Mouse (Mus musculus) limb, embryonic 13.5 days (tissue): ENCODE results near the gene Aicda. TPM values are rescaled to one million over a fixed set of nuclear protein-coding genes. Genes with fewer than 3 reads are reported as not detected.
A peak's percentile ranks its signal among the peaks of the same experiment; 100 is the strongest.
"Not testable (repeated sequence)": the region's sequence is repeated elsewhere in the genome, so short reads cannot be mapped to it uniquely, and the experiment has no call there.

Experiments
- ATAC-seq: fragments of 200-750 bp; cut with Nextera tagmentation; 2 replicates; pipeline ENCODE4 v1.8.0; 2017; ENCODE audit warnings: low read depth, moderate number of reproducible peaks, moderate TSS enrichment; ENCODE audit not compliant: low FRiP score
- H3K27ac ChIP-seq: fragments of 300-500 bp; sonication (generic); 2 replicates; pipeline ENCODE4 v1.5.1; 2015; ENCODE audit warnings: inconsistent platforms, mild to moderate bottlenecking, moderate library complexity
- H3K27me3 ChIP-seq: fragments of 300-500 bp; sonication (generic); 2 replicates; pipeline ENCODE4 v1.6.1; 2015; ENCODE audit warnings: mild to moderate bottlenecking, inconsistent platforms
- H3K36me3 ChIP-seq: fragments of 300-500 bp; sonication (generic); 2 replicates; pipeline ENCODE4 v1.6.1; 2015; ENCODE audit warnings: inconsistent platforms, mild to moderate bottlenecking, moderate library complexity
- H3K4me1 ChIP-seq: fragments of 300-500 bp; sonication (generic); 2 replicates; pipeline ENCODE4 v1.6.1; 2015; ENCODE audit warnings: inconsistent platforms
- H3K4me2 ChIP-seq: fragments of 300-500 bp; sonication (generic); replicated peaks from 2 replicates; pipeline ENCODE4 v1.6.1; 2015; ENCODE audit warnings: inconsistent platforms, mild to moderate bottlenecking, moderate library complexity
- H3K4me3 ChIP-seq: fragments of 300-500 bp; sonication (generic); 2 replicates; pipeline ENCODE4 v1.5.1; 2015; ENCODE audit warnings: moderate library complexity, mild to moderate bottlenecking, inconsistent platforms
- H3K9ac ChIP-seq: fragments of 300-500 bp; sonication (generic); 2 replicates; pipeline ENCODE4 v1.6.1; 2015; ENCODE audit warnings: mild to moderate bottlenecking, inconsistent platforms
- H3K9me3 ChIP-seq: fragments of 300-500 bp; sonication (generic); 2 replicates; pipeline ENCODE4 v1.6.1; 2016; ENCODE audit warnings: inconsistent platforms
- WGBS: fragments of 180-500 bp; shearing (Covaris S2); methylation state at CpG from one replicate; pipeline ENCODE4 v1.1.7; 2015; 5-methylcytosine and 5-hydroxymethylcytosine counted together
- polyA plus RNA-seq: library from polyadenylated mRNA; unstranded; fragments of >200 nt; fragmentation: Nextera tagmentation; extraction: Ambion mirVana; gene quantifications from 2 replicates; pipeline ENCODE4 v1.2.1, GENCODE M21; 2015

Aicda gene
- polyA plus RNA-seq: 0.32 and 0.43 TPM in 2 replicates

- Histone ChIP-seq H3K4me3 (no peak within 1 kb of the TSS), H3K4me2 (no peak within 1 kb of the TSS), H3K4me1 (no peaks in the 10 kb centered on the region), H3K27ac (no peak within 1 kb of the TSS), H3K9me3 (no peaks in the 10 kb centered on the region), H3K27me3 (peaks cover 12% of the 10 kb centered on the region), H3K9ac (no peak within 1 kb of the TSS), H3K36me3 (no peaks in the 10 kb centered on the region)
- WGBS: 61% methylated on average over 9 of the region's 9 CpGs
- ATAC-seq: no peak
Measured at GRCm38 (mm10) chr6:122553606-122554005, at the start of gene Aicda. Gene Aicda, plus strand, starts transcription at chr6:122553801.

GRCm38 (mm10) chr6:122505041-122505440 is 48.6 kb upstream of the Aicda start:
- Histone ChIP-seq H3K27me3 (no peaks in the 10 kb centered on the region), H3K36me3 (no peaks in the 10 kb centered on the region), H3K4me3 (no peak overlapping the region), H3K9ac (no peak overlapping the region), H3K4me1 (peaks cover 7% of the 10 kb centered on the region), H3K9me3 (no peaks in the 10 kb centered on the region), H3K4me2 (no peak overlapping the region), H3K27ac (no peak overlapping the region)
- 33% methylated on average over 4 of the region's 4 CpGs for WGBS
- ATAC-seq: no peak

GRCm38 (mm10) chr6:122505545-122505944 is 48.1 kb upstream of the Aicda start, which contains the start of gene Mfap5:
Gene Mfap5, plus strand, starts transcription at chr6:122505845.
- Histone ChIP-seq H3K4me2 (no peak within 1 kb of the TSS), H3K4me1 (peaks cover 7% of the 10 kb centered on the region), H3K4me3 (no peak within 1 kb of the TSS), H3K9me3 (no peaks in the 10 kb centered on the region), H3K36me3 (no peaks in the 10 kb centered on the region), H3K27me3 (no peaks in the 10 kb centered on the region), H3K9ac (no peak within 1 kb of the TSS), H3K27ac (no peak within 1 kb of the TSS)
- no peak for ATAC-seq
- WGBS: 81% methylated on average over 3 of the region's 3 CpGs

GRCm38 (mm10) chr6:122508494-122508893 is 45.1 kb upstream of the Aicda start:
- 68% methylated on average over 8 of the region's 8 CpGs for WGBS
- ATAC-seq: no peak
- no peak overlapping the region for H3K9ac ChIP-seq
- no peaks in the 10 kb centered on the region for H3K9me3 ChIP-seq
- no peak overlapping the region for H3K27ac ChIP-seq
- H3K27me3 ChIP-seq: no peaks in the 10 kb centered on the region
- peaks cover 7% of the 10 kb centered on the region for H3K4me1 ChIP-seq
- no peaks in the 10 kb centered on the region for H3K36me3 ChIP-seq
- H3K4me2 ChIP-seq: no peak overlapping the region
- H3K4me3 ChIP-seq: no peak overlapping the region

GRCm38 (mm10) chr6:122512914-122513878 is 40.4 kb upstream of the Aicda start:
- no peak overlapping the region for H3K9ac ChIP-seq
- no peak overlapping the region for H3K4me2 ChIP-seq
- peaks cover 6% of the 10 kb centered on the region for H3K4me1 ChIP-seq
- WGBS: 61% methylated on average over 12 of the region's 12 CpGs
- no peaks in the 10 kb centered on the region for H3K27me3 ChIP-seq
- H3K9me3 ChIP-seq: no peaks in the 10 kb centered on the region
- no peaks in the 10 kb centered on the region for H3K36me3 ChIP-seq
- H3K27ac ChIP-seq: no peak overlapping the region
- H3K4me3 ChIP-seq: no peak overlapping the region
- ATAC-seq: no peak; the same call in 1 of the 2 replicates

- Histone ChIP-seq H3K9me3 (no peaks in the 10 kb centered on the region), H3K4me1 (no peaks in the 10 kb centered on the region), H3K9ac (no peak overlapping the region), H3K4me3 (no peak overlapping the region), H3K36me3 (no peaks in the 10 kb centered on the region), H3K4me2 (no peak overlapping the region), H3K27me3 (no peaks in the 10 kb centered on the region), H3K27ac (no peak overlapping the region)
- no peak for ATAC-seq
- 83% methylated on average over 3 of the region's 3 CpGs for WGBS
Measured at GRCm38 (mm10) chr6:122514312-122514711, 39.3 kb upstream of the Aicda start.

GRCm38 (mm10) chr6:122515762-122516161 is 37.8 kb upstream of the Aicda start:
- not testable (repeated sequence) for H3K4me2 ChIP-seq, H3K4me1 ChIP-seq, ATAC-seq, H3K36me3 ChIP-seq, H3K4me3 ChIP-seq, H3K9me3 ChIP-seq, H3K27ac ChIP-seq, H3K9ac ChIP-seq, H3K27me3 ChIP-seq
- 95% methylated on average over 2 of the region's 2 CpGs for WGBS

- no peak overlapping the region for H3K9ac ChIP-seq
- H3K9me3 ChIP-seq: no peaks in the 10 kb centered on the region
- no peak overlapping the region for H3K4me3 ChIP-seq
- H3K4me2 ChIP-seq: no peak overlapping the region
- WGBS: 83% methylated on average over 1 of the region's 1 CpGs
- H3K27ac ChIP-seq: no peak overlapping the region
- no peaks in the 10 kb centered on the region; the same call in 1 of the 2 replicates for H3K4me1 ChIP-seq
- no peaks in the 10 kb centered on the region for H3K27me3 ChIP-seq
- H3K36me3 ChIP-seq: no peaks in the 10 kb centered on the region
- ATAC-seq: no peak
Measured at GRCm38 (mm10) chr6:122517668-122518067, 35.9 kb upstream of the Aicda start.

GRCm38 (mm10) chr6:122519384-122519783 is 34.2 kb upstream of the Aicda start:
- H3K27ac ChIP-seq: no peak overlapping the region
- no peak overlapping the region for H3K4me3 ChIP-seq
- 37% methylated on average over 2 of the region's 2 CpGs for WGBS
- ATAC-seq: no peak
- H3K4me2 ChIP-seq: no peak overlapping the region
- H3K9ac ChIP-seq: no peak overlapping the region
- no peaks in the 10 kb centered on the region for H3K9me3 ChIP-seq
- peaks cover 4% of the 10 kb centered on the region; the same call in 1 of the 2 replicates for H3K4me1 ChIP-seq
- H3K36me3 ChIP-seq: no peaks in the 10 kb centered on the region
- H3K27me3 ChIP-seq: no peaks in the 10 kb centered on the region

GRCm38 (mm10) chr6:122522595-122522994 is 31.0 kb upstream of the Aicda start:
- H3K36me3 ChIP-seq: no peaks in the 10 kb centered on the region

GRCm38 (mm10) chr6:122523289-122523688 is 30.3 kb upstream of the Aicda start:
- ATAC-seq: no peak

More at GRCm38 (mm10) chr6:122522595-122522994, 31.0 kb upstream of the Aicda start:
- Histone ChIP-seq H3K4me1 (peaks cover 4% of the 10 kb centered on the region; the same call in 1 of the 2 replicates), H3K4me3 (no peak overlapping the region), H3K27me3 (no peaks in the 10 kb centered on the region), H3K4me2 (0 out of 2 replicates have a peak overlapping the region, but pooled peaks have one; percentile 14), H3K9me3 (no peaks in the 10 kb centered on the region), H3K9ac (no peak overlapping the region), H3K27ac (no peak overlapping the region)
- peak; percentile 79 for ATAC-seq
- WGBS: 55% methylated on average over 9 of the region's 9 CpGs

GRCm38 (mm10) chr6:122527596-122527995 is 26.0 kb upstream of the Aicda start:
- WGBS: 23% methylated on average over 12 of the region's 12 CpGs
- Histone ChIP-seq H3K27me3 (no peaks in the 10 kb centered on the region), H3K4me2 (no peak overlapping the region), H3K36me3 (no peaks in the 10 kb centered on the region), H3K4me3 (no peak overlapping the region), H3K9ac (no peak overlapping the region), H3K4me1 (peaks cover 8% of the 10 kb centered on the region; the same call in 1 of the 2 replicates), H3K9me3 (no peaks in the 10 kb centered on the region), H3K27ac (no peak overlapping the region)
- no peak for ATAC-seq

More at GRCm38 (mm10) chr6:122523289-122523688, 30.3 kb upstream of the Aicda start:
- no peaks in the 10 kb centered on the region for H3K27me3 ChIP-seq
- no peak overlapping the region for H3K4me3 ChIP-seq
- H3K36me3 ChIP-seq: no peaks in the 10 kb centered on the region
- H3K4me1 ChIP-seq: peaks cover 4% of the 10 kb centered on the region; the same call in 1 of the 2 replicates
- no peak overlapping the region for H3K9ac ChIP-seq
- WGBS: 86% methylated on average over 8 of the region's 8 CpGs
- no peak overlapping the region for H3K4me2 ChIP-seq
- no peaks in the 10 kb centered on the region for H3K9me3 ChIP-seq
- H3K27ac ChIP-seq: no peak overlapping the region
